Mouse (Mus musculus) testis, adult 2 months (tissue): ENCODE measurements around the gene Rarb.

ENCODE experiments used
- CTCF ChIP-seq: fragments of 200-500 bp; IDR thresholded peaks from 2 replicates; pipeline ENCODE4 v1.5.1; 2012; ENCODE audit warnings: low read depth, mild to moderate bottlenecking, inconsistent platforms, low read length, moderate library complexity; ENCODE audit not compliant: control insufficient read depth, insufficient read depth, insufficient replicate concordance
- POLR2A ChIP-seq: fragments of 200-500 bp; IDR thresholded peaks from 2 replicates; pipeline ENCODE4 v1.6.1; 2012; ENCODE audit warnings: low read depth, mild to moderate bottlenecking, inconsistent platforms, low read length, moderate library complexity; ENCODE audit not compliant: control insufficient read depth

DNA sequence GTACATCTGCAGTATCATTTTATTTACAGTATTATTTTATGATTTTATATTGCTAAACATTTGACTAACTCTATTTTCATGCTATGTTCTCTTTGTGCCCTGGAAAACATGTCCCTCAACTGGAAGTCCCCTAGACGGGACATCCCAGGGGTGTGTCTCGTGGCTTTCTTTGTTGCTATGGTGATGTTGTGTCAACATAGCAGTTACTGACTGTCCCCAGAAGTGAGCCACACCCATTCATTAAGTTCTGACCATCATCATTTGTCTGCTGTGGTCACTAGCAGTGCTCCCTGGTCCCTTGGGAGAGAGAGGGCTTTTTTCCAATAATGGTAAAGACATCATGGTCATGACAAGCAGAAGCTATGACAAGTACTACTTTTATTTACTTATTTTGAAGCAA, 274.0 kb downstream of the Rarb start:
- TF ChIP-seq CTCF, result no peak
- no peak for TF ChIP-seq POLR2A
